Comparison of ENCODE assay signal across 9 mouse cellular contexts in genomic region chr7:30431793-30432192, GRCm38 (mm10). TPM values are rescaled to one million over a fixed set of nuclear protein-coding genes. Genes with fewer than 3 reads are reported as not detected.
DNase-seq lines count a peak whose midpoint lies in the region; ATAC-seq and TF ChIP-seq lines count a peak whose summit lies in the region.
"Had no signal": no experiment of that assay in that cellular context is flagged by ENCODE, and none has a peak within 500 bp of the region (broad histone marks: within the 10 kb centered on the region; RNA-seq: fewer than 3 reads in every experiment).

No protein-coding gene starts in this region.

- 0 out of 2 replicates have a peak, but pooled peaks have one; percentile 30 for ATAC-seq in forebrain, embryonic 11.5 days (replicated peaks; ENCODE audit: low FRiP score)
- no peak for ATAC-seq in hindbrain, embryonic 11.5 days (ENCODE audit: low FRiP score)
- peak; percentile 75 for ATAC-seq in midbrain, embryonic 13.5 days

- TF ChIP-seq POLR2A in spleen, adult 2 months (IDR thresholded peaks at IDR 0.05; ENCODE audit: low read depth, low read length) = no peak

- WGBS in forebrain, embryonic 11.5 days = 15% methylated on average over 3 of the region's 3 CpGs
- 19% methylated on average over 3 of the region's 3 CpGs for WGBS in forebrain, embryonic 10.5 days
- WGBS in embryonic facial prominence, embryonic 10.5 days = 10% methylated on average over 3 of the region's 3 CpGs
- WGBS in hindbrain, embryonic 11.5 days = 8% methylated on average over 3 of the region's 3 CpGs
- WGBS in midbrain, embryonic 13.5 days = 6% methylated on average over 3 of the region's 3 CpGs
- 0% methylated on average over 3 of the region's 3 CpGs for WGBS in spleen, adult 2 months

- H3K4me3 ChIP-seq in forebrain, embryonic 11.5 days (ENCODE audit: low read depth, low read length) = no peak overlapping the region
- no peak overlapping the region for H3K4me3 ChIP-seq in forebrain, embryonic 10.5 days
- H3K4me3 ChIP-seq in embryonic facial prominence, embryonic 10.5 days = no peak overlapping the region
- H3K4me3 ChIP-seq in hindbrain, embryonic 11.5 days (ENCODE audit: low read depth, low read length) = no peak overlapping the region
- H3K4me3 ChIP-seq in midbrain, embryonic 13.5 days (replicated peaks) = no peak overlapping the region
- H3K4me3 ChIP-seq in spleen, adult 2 months (ENCODE audit: extremely low read depth, insufficient read depth, insufficient read length) = no peak overlapping the region

- H3K36me3 ChIP-seq in forebrain, embryonic 11.5 days (ENCODE audit: control insufficient read depth, insufficient read depth, low read length) = no peaks in the 10 kb centered on the region
- peaks cover 24% of the 10 kb centered on the region for H3K36me3 ChIP-seq in forebrain, embryonic 10.5 days (replicated peaks)
- peaks cover 10% of the 10 kb centered on the region; the same call in 1 of the 2 replicates for H3K36me3 ChIP-seq in embryonic facial prominence, embryonic 10.5 days (replicated peaks)
- no peaks in the 10 kb centered on the region for H3K36me3 ChIP-seq in hindbrain, embryonic 11.5 days (ENCODE audit: control insufficient read depth, insufficient read depth, low read length)
- H3K36me3 ChIP-seq in midbrain, embryonic 13.5 days = peaks cover 32% of the 10 kb centered on the region
- peaks cover 16% of the 10 kb centered on the region for H3K36me3 ChIP-seq in spleen, adult 2 months (ENCODE audit: control insufficient read depth, insufficient read depth, low read length)

- no peak overlapping the region for H3K9ac ChIP-seq in forebrain, embryonic 11.5 days (ENCODE audit: low read length)
- no peak overlapping the region for H3K9ac ChIP-seq in hindbrain, embryonic 11.5 days (ENCODE audit: low read depth, low read length)
- H3K9ac ChIP-seq in midbrain, embryonic 13.5 days (replicated peaks) = no peak overlapping the region

- H3K4me1 ChIP-seq in forebrain, embryonic 11.5 days (replicated peaks; ENCODE audit: control insufficient read depth, insufficient read depth, low read length) = no peaks in the 10 kb centered on the region
- H3K4me1 ChIP-seq in forebrain, embryonic 10.5 days = peaks cover 3% of the 10 kb centered on the region; the same call in 1 of the 2 replicates
- no peaks in the 10 kb centered on the region for H3K4me1 ChIP-seq in embryonic facial prominence, embryonic 10.5 days
- 0 out of 2 replicates have a peak, but pooled peaks cover 2% of the 10 kb centered on the region for H3K4me1 ChIP-seq in hindbrain, embryonic 11.5 days (replicated peaks; ENCODE audit: control insufficient read depth, insufficient read depth, low read length)
- no peaks in the 10 kb centered on the region for H3K4me1 ChIP-seq in midbrain, embryonic 13.5 days (replicated peaks)
- peaks cover 7% of the 10 kb centered on the region; the same call in 1 of the 2 replicates for H3K4me1 ChIP-seq in spleen, adult 2 months (ENCODE audit: control insufficient read depth, insufficient read depth, insufficient read length)

- TF ChIP-seq CTCF in spleen, adult 2 months (IDR thresholded peaks at IDR 0.05; ENCODE audit: extremely low read depth, insufficient read depth, insufficient read length, insufficient replicate concordance) = peak; percentile 74; the same call in 1 of the 2 replicates

- H3K4me2 ChIP-seq in forebrain, embryonic 11.5 days (ENCODE audit: low read depth, low read length, severe bottlenecking) = no peak overlapping the region
- no peak overlapping the region for H3K4me2 ChIP-seq in hindbrain, embryonic 11.5 days (replicated peaks; ENCODE audit: low read depth, low read length)
- H3K4me2 ChIP-seq in midbrain, embryonic 13.5 days (replicated peaks) = no peak overlapping the region

- H3K9me3 ChIP-seq in forebrain, embryonic 11.5 days (ENCODE audit: control insufficient read depth, low read length) = no peaks in the 10 kb centered on the region
- no peaks in the 10 kb centered on the region for H3K9me3 ChIP-seq in forebrain, embryonic 10.5 days
- no peaks in the 10 kb centered on the region for H3K9me3 ChIP-seq in embryonic facial prominence, embryonic 10.5 days
- no peaks in the 10 kb centered on the region for H3K9me3 ChIP-seq in hindbrain, embryonic 11.5 days (ENCODE audit: control insufficient read depth, low read length)
- no peaks in the 10 kb centered on the region for H3K9me3 ChIP-seq in midbrain, embryonic 13.5 days
- H3K9me3 ChIP-seq: G1E had no signal

- peak; percentile 62 for DNase-seq in forebrain, embryonic 11.5 days (ENCODE audit: low spot score)
- no peak for DNase-seq in forebrain, embryonic 10.5 days (ENCODE audit: extremely low spot score, low spot score)
- peak; percentile 72 for DNase-seq in adipocyte (ENCODE audit: low spot score)
- DNase-seq in embryonic facial prominence, embryonic 10.5 days (ENCODE audit: low spot score) = peak; percentile 42
- DNase-seq in hindbrain, embryonic 11.5 days (ENCODE audit: low spot score) = peak; percentile 71
- peak; percentile 60 to 74 for DNase-seq in layer of hippocampus, postnatal 25 days (ENCODE audit: extremely low spot score in 1 of 2, low spot score in 1 of 2)
- DNase-seq in spleen, adult 2 months (ENCODE audit: low read depth in 1 of 2, low spot score in 2 of 2) = peak; percentile 69 to 75

- H3K27ac ChIP-seq in forebrain, embryonic 11.5 days (ENCODE audit: low read depth, low read length) = no peak overlapping the region
- no peak overlapping the region for H3K27ac ChIP-seq in forebrain, embryonic 10.5 days
- H3K27ac ChIP-seq in embryonic facial prominence, embryonic 10.5 days (replicated peaks) = no peak overlapping the region
- H3K27ac ChIP-seq in hindbrain, embryonic 11.5 days (ENCODE audit: low read depth, low read length) = no peak overlapping the region
- no peak overlapping the region for H3K27ac ChIP-seq in midbrain, embryonic 13.5 days
- no peak overlapping the region for H3K27ac ChIP-seq in spleen, adult 2 months (ENCODE audit: insufficient read depth, low read length)

- H3K27me3 ChIP-seq in forebrain, embryonic 11.5 days (ENCODE audit: control insufficient read depth, insufficient read depth, low read length) = no peaks in the 10 kb centered on the region
- peaks cover 19% of the 10 kb centered on the region for H3K27me3 ChIP-seq in forebrain, embryonic 10.5 days (ENCODE audit: poor library complexity, severe bottlenecking)
- H3K27me3 ChIP-seq in embryonic facial prominence, embryonic 10.5 days (replicated peaks; ENCODE audit: low read depth, poor library complexity, severe bottlenecking) = peaks cover 22% of the 10 kb centered on the region
- no peaks in the 10 kb centered on the region; the same call in 1 of the 2 replicates for H3K27me3 ChIP-seq in hindbrain, embryonic 11.5 days (ENCODE audit: control insufficient read depth, insufficient read depth, low read length)
- H3K27me3 ChIP-seq in midbrain, embryonic 13.5 days = no peaks in the 10 kb centered on the region
- H3K27me3 ChIP-seq in spleen, adult 2 months (ENCODE audit: control insufficient read depth, insufficient read depth, low read length) = peaks cover 2% of the 10 kb centered on the region; the same call in 1 of the 2 replicates

RNA-seq across cellular contexts. Expression of gene Nfkbid, which starts 10.3 kb away (rescaled TPM):
- polyA plus RNA-seq in forebrain, embryonic 11.5 days (2014; fragmentation: Nextera tagmentation; extraction: Ambion mirVana) = 1.3 and 1.6 TPM in 2 replicates
- 1.3 and 1.5 TPM in 2 replicates for polyA plus RNA-seq in forebrain, embryonic 10.5 days (2016; fragmentation: Nextera tagmentation; extraction: Ambion mirVana)
- polyA plus RNA-seq in embryonic facial prominence, embryonic 10.5 days (2016; fragmentation: Nextera tagmentation; extraction: Ambion mirVana) = 1.1 and 1.8 TPM in 2 replicates
- 1.5 and 1.8 TPM in 2 replicates for polyA plus RNA-seq in hindbrain, embryonic 11.5 days (2014; fragmentation: Nextera tagmentation; extraction: Ambion mirVana)
- 1 to 10 TPM; 2.9 to 3.0 TPM for total RNA-seq in layer of hippocampus, postnatal 25 days (2021)
- polyA plus RNA-seq in midbrain, embryonic 13.5 days (2015; fragmentation: Nextera tagmentation; extraction: Ambion mirVana) = 1.2 and 1.3 TPM in 2 replicates
- polyA plus RNA-seq in spleen, adult 2 months (2012; rRNA removed) = 55.1 and 70.8 TPM in 2 replicates

RNA-seq across cellular contexts. Expression of gene Hcst, which starts 12.1 kb away (rescaled TPM):
- 1.0 TPM in 1 of 2 replicates, not detected in the other for polyA plus RNA-seq in forebrain, embryonic 11.5 days (2014; fragmentation: Nextera tagmentation; extraction: Ambion mirVana)
- 0.38 TPM in 1 of 2 replicates, not detected in the other for polyA plus RNA-seq in forebrain, embryonic 10.5 days (2016; fragmentation: Nextera tagmentation; extraction: Ambion mirVana)
- polyA plus RNA-seq in embryonic facial prominence, embryonic 10.5 days (2016; fragmentation: Nextera tagmentation; extraction: Ambion mirVana) = not detected in 2 replicates
- polyA plus RNA-seq in hindbrain, embryonic 11.5 days (2014; fragmentation: Nextera tagmentation; extraction: Ambion mirVana) = 0.39 and 0.62 TPM in 2 replicates
- total RNA-seq in layer of hippocampus, postnatal 25 days (2021) = 1 to 10 TPM in 1 of 2 experiments, under 1 TPM in 1; 0.98 to 1.0 TPM
- 0.54 TPM in 1 of 2 replicates, not detected in the other for polyA plus RNA-seq in midbrain, embryonic 13.5 days (2015; fragmentation: Nextera tagmentation; extraction: Ambion mirVana)
- polyA plus RNA-seq in spleen, adult 2 months (2012; rRNA removed) = 178 and 278 TPM in 2 replicates

RNA-seq across cellular contexts. Expression of gene Aplp1, which starts 13.5 kb away (rescaled TPM):
- polyA plus RNA-seq in forebrain, embryonic 11.5 days (2014; fragmentation: Nextera tagmentation; extraction: Ambion mirVana) = 99.2 and 108 TPM in 2 replicates
- 25.4 and 33.7 TPM in 2 replicates for polyA plus RNA-seq in forebrain, embryonic 10.5 days (2016; fragmentation: Nextera tagmentation; extraction: Ambion mirVana)
- polyA plus RNA-seq in embryonic facial prominence, embryonic 10.5 days (2016; fragmentation: Nextera tagmentation; extraction: Ambion mirVana) = 28.6 and 32.3 TPM in 2 replicates
- polyA plus RNA-seq in hindbrain, embryonic 11.5 days (2014; fragmentation: Nextera tagmentation; extraction: Ambion mirVana) = 165 and 169 TPM in 2 replicates
- total RNA-seq in layer of hippocampus, postnatal 25 days (2021) = 1,000 to 10,000 TPM; 1,227 to 1,377 TPM
- polyA plus RNA-seq in midbrain, embryonic 13.5 days (2015; fragmentation: Nextera tagmentation; extraction: Ambion mirVana) = 521 and 559 TPM in 2 replicates
- polyA plus RNA-seq in spleen, adult 2 months (2012; rRNA removed) = 1.9 and 2.3 TPM in 2 replicates
- polyA plus RNA-seq: G1E had no signal

RNA-seq across cellular contexts. Expression of gene Tyrobp, which starts 18.2 kb away (rescaled TPM):
- polyA plus RNA-seq in forebrain, embryonic 11.5 days (2014; fragmentation: Nextera tagmentation; extraction: Ambion mirVana) = 9.6 and 15.2 TPM in 2 replicates
- 10.4 and 12.1 TPM in 2 replicates for polyA plus RNA-seq in forebrain, embryonic 10.5 days (2016; fragmentation: Nextera tagmentation; extraction: Ambion mirVana)
- polyA plus RNA-seq in embryonic facial prominence, embryonic 10.5 days (2016; fragmentation: Nextera tagmentation; extraction: Ambion mirVana) = 11.8 and 15.4 TPM in 2 replicates
- 19.3 and 23.1 TPM in 2 replicates for polyA plus RNA-seq in hindbrain, embryonic 11.5 days (2014; fragmentation: Nextera tagmentation; extraction: Ambion mirVana)
- 10 to 100 TPM; 28.8 to 31.4 TPM for total RNA-seq in layer of hippocampus, postnatal 25 days (2021)
- 21.0 and 23.8 TPM in 2 replicates for polyA plus RNA-seq in midbrain, embryonic 13.5 days (2015; fragmentation: Nextera tagmentation; extraction: Ambion mirVana)
- polyA plus RNA-seq in spleen, adult 2 months (2012; rRNA removed) = 569 and 738 TPM in 2 replicates

RNA-seq across cellular contexts. Expression of gene Kirrel2, which starts 25.7 kb away (rescaled TPM):
- 0.55 and 0.61 TPM in 2 replicates for polyA plus RNA-seq in forebrain, embryonic 11.5 days (2014; fragmentation: Nextera tagmentation; extraction: Ambion mirVana)
- 0.29 and 0.52 TPM in 2 replicates for polyA plus RNA-seq in forebrain, embryonic 10.5 days (2016; fragmentation: Nextera tagmentation; extraction: Ambion mirVana)
- 1.3 and 2.2 TPM in 2 replicates for polyA plus RNA-seq in embryonic facial prominence, embryonic 10.5 days (2016; fragmentation: Nextera tagmentation; extraction: Ambion mirVana)
- polyA plus RNA-seq in hindbrain, embryonic 11.5 days (2014; fragmentation: Nextera tagmentation; extraction: Ambion mirVana) = 18.6 and 25.8 TPM in 2 replicates
- total RNA-seq in layer of hippocampus, postnatal 25 days (2021) = 10 to 100 TPM; 15.3 to 16.4 TPM
- 3.1 and 3.6 TPM in 2 replicates for polyA plus RNA-seq in midbrain, embryonic 13.5 days (2015; fragmentation: Nextera tagmentation; extraction: Ambion mirVana)
- 0.14 and 0.49 TPM in 2 replicates for polyA plus RNA-seq in spleen, adult 2 months (2012; rRNA removed)
- total RNA-seq: G1E had no signal
- polyA plus RNA-seq: G1E had no signal

Comparison
In these comparisons a context has a peak if more than half of its experiments do, and no peak if none do; other contexts are left out.
1. RNA of gene Nfkbid, which starts 10.3 kb away (polyA plus RNA-seq): 55.1 to 70.8 TPM in spleen, adult 2 months; 1.1 to 1.8 TPM in embryonic facial prominence, embryonic 10.5 days, 1.5 to 1.8 TPM in hindbrain, embryonic 11.5 days, 1.3 to 1.5 TPM in forebrain, embryonic 10.5 days, 1.3 to 1.6 TPM in forebrain, embryonic 11.5 days and 1.2 to 1.3 TPM in midbrain, embryonic 13.5 days; every median in the first group is over 10 times any median in the second.
2. RNA of gene Hcst, which starts 12.1 kb away (polyA plus RNA-seq): 178 to 278 TPM in spleen, adult 2 months; 1.0 TPM in forebrain, embryonic 11.5 days, 0.39 to 0.62 TPM in hindbrain, embryonic 11.5 days, 0.38 TPM in forebrain, embryonic 10.5 days, not detected in embryonic facial prominence, embryonic 10.5 days and 0.54 TPM in midbrain, embryonic 13.5 days; every median in the first group is over 10 times any median in the second.